Mouse (Mus musculus) gastrocnemius, adult 18-20 months (tissue): ENCODE data around the gene A930004D18Rik. TPM values are rescaled to one million over a fixed set of nuclear protein-coding genes. Genes with fewer than 3 reads are reported as not detected.
A peak's percentile ranks its signal among the peaks of the same experiment; 100 is the strongest.

ENCODE experiments used
- DNase-seq: peaks from one replicate; pipeline ENCODE4 v3.0.0; 2021; ENCODE audit warnings: low spot score
- total RNA-seq, 2 experiments: library from RNA; stranded (reverse); gene quantifications; 2 replicates each; pipeline ENCODE4 v1.2.3; 2021

The A930004D18Rik gene
- total RNA-seq, 2 experiments from 2014 or later: 0.34 to 0.64 TPM

GRCm38 (mm10) chr2:18038141-18038752 is 710 bp upstream of the A930004D18Rik start:
- no peak for DNase-seq

- no peak for DNase-seq
These were observed 2.9 kb downstream of the A930004D18Rik start for GRCm38 (mm10) chr2:18034371-18035250.

- DNase-seq: no peak
These were observed 4.1 kb downstream of the A930004D18Rik start for GRCm38 (mm10) chr2:18033166-18034108.

GRCm38 (mm10) chr2:18032538-18032895 is 5.0 kb downstream of the A930004D18Rik start:
- no peak for DNase-seq

GRCm38 (mm10) chr2:18031831-18032537 is 5.6 kb downstream of the A930004D18Rik start:
- no peak for DNase-seq

GRCm38 (mm10) chr2:18031271-18031821 is 6.2 kb downstream of the A930004D18Rik start:
- no peak for DNase-seq

GRCm38 (mm10) chr2:18030581-18030980 is 7.0 kb downstream of the A930004D18Rik start:
- no peak for DNase-seq

GRCm38 (mm10) chr2:18029656-18030055 is 7.9 kb downstream of the A930004D18Rik start:
- no peak for DNase-seq

GRCm38 (mm10) chr2:18028140-18029021 is 9.2 kb downstream of the A930004D18Rik start:
- peak; percentile 79 for DNase-seq

GRCm38 (mm10) chr2:18027448-18028139 is 9.9 kb downstream of the A930004D18Rik start:
- DNase-seq: peak; percentile 92

- DNase-seq: peak; percentile 55
These were observed 11.2 kb downstream of the A930004D18Rik start for GRCm38 (mm10) chr2:18026116-18026947.

GRCm38 (mm10) chr2:18025781-18026115 is 11.8 kb downstream of the A930004D18Rik start:
- no peak for DNase-seq

GRCm38 (mm10) chr2:18025116-18025515 is 12.4 kb downstream of the A930004D18Rik start:
- no peak for DNase-seq

- no peak for DNase-seq
These were observed 14.7 kb downstream of the A930004D18Rik start for GRCm38 (mm10) chr2:18022886-18023285.

- no peak for DNase-seq
These were observed 18.4 kb downstream of the A930004D18Rik start for GRCm38 (mm10) chr2:18019122-18019521.

GRCm38 (mm10) chr2:18017321-18017720 is 20.2 kb downstream of the A930004D18Rik start:
- DNase-seq: no peak

GRCm38 (mm10) chr2:18016639-18017038 is 20.9 kb downstream of the A930004D18Rik start:
- DNase-seq: no peak

GRCm38 (mm10) chr2:18015581-18015980 is 22.0 kb downstream of the A930004D18Rik start:
- DNase-seq: no peak
